Mouse (Mus musculus): ENCODE measurements around the gene Fam43b.

Fam43b gene

GRCm38 (mm10) chr4:138395971-138396645 is at the start of gene Fam43b:
Gene Fam43b, minus strand, starts transcription at chr4:138396528.
- peak; percentile 80 to 91 for DNase-seq (ENCODE audit: inconsistent age in 2 of 2, low spot score in 1 of 2)

- DNase-seq (ENCODE audit: inconsistent age in 2 of 2, low spot score in 1 of 2) = no peak
Measured at GRCm38 (mm10) chr4:138444941-138445340, 48.6 kb upstream of the Fam43b start.

GRCm38 (mm10) chr4:138440062-138440461 is 43.7 kb upstream of the Fam43b start:
- DNase-seq (ENCODE audit: inconsistent age in 2 of 2, low spot score in 1 of 2) = no peak

- peak; percentile 95 to 98 for DNase-seq (ENCODE audit: inconsistent age in 2 of 2, low spot score in 1 of 2)
Measured at GRCm38 (mm10) chr4:138434347-138435316, 38.3 kb upstream of the Fam43b start, which contains the start of gene Mul1. Gene Mul1, plus strand, starts transcription at chr4:138434671.

- no peak for DNase-seq (ENCODE audit: inconsistent age in 2 of 2, low spot score in 1 of 2)
Measured at GRCm38 (mm10) chr4:138431340-138431739, 35.0 kb upstream of the Fam43b start.

- peak; percentile 46 to 78 for DNase-seq (ENCODE audit: inconsistent age in 2 of 2, low spot score in 1 of 2)
Measured at GRCm38 (mm10) chr4:138429778-138430177, 33.5 kb upstream of the Fam43b start.

GRCm38 (mm10) chr4:138426778-138427705 is 30.7 kb upstream of the Fam43b start:
- DNase-seq (ENCODE audit: inconsistent age in 2 of 2, low spot score in 1 of 2) = peak; percentile 85 to 96

- DNase-seq (ENCODE audit: inconsistent age in 2 of 2, low spot score in 1 of 2) = peak; percentile 66 to 87
Measured at GRCm38 (mm10) chr4:138425604-138426003, 29.3 kb upstream of the Fam43b start.

- DNase-seq (ENCODE audit: inconsistent age in 2 of 2, low spot score in 1 of 2) = peak; percentile 55 to 77
Measured at GRCm38 (mm10) chr4:138425028-138425427, 28.7 kb upstream of the Fam43b start.

GRCm38 (mm10) chr4:138418340-138418957 is 22.1 kb upstream of the Fam43b start:
- DNase-seq (ENCODE audit: inconsistent age in 2 of 2, low spot score in 1 of 2) = no peak

GRCm38 (mm10) chr4:138417882-138418281 is 21.6 kb upstream of the Fam43b start:
- DNase-seq (ENCODE audit: inconsistent age in 2 of 2, low spot score in 1 of 2) = no peak

- DNase-seq (ENCODE audit: inconsistent age in 2 of 2, low spot score in 1 of 2) = no peak
Measured at GRCm38 (mm10) chr4:138416414-138416813, 20.1 kb upstream of the Fam43b start.

GRCm38 (mm10) chr4:138415991-138416390 is 19.7 kb upstream of the Fam43b start:
- no peak for DNase-seq (ENCODE audit: inconsistent age in 2 of 2, low spot score in 1 of 2)

GRCm38 (mm10) chr4:138414725-138415124 is 18.4 kb upstream of the Fam43b start:
- no peak for DNase-seq (ENCODE audit: inconsistent age in 2 of 2, low spot score in 1 of 2)

- DNase-seq (ENCODE audit: inconsistent age in 2 of 2, low spot score in 1 of 2) = no peak
Measured at GRCm38 (mm10) chr4:138411504-138412121, 15.3 kb upstream of the Fam43b start.

GRCm38 (mm10) chr4:138411011-138411410 is 14.7 kb upstream of the Fam43b start:
- no peak for DNase-seq (ENCODE audit: inconsistent age in 2 of 2, low spot score in 1 of 2)

- peak; percentile 79 to 91 for DNase-seq (ENCODE audit: inconsistent age in 2 of 2, low spot score in 1 of 2)
Measured at GRCm38 (mm10) chr4:138407479-138408194, 11.3 kb upstream of the Fam43b start.

GRCm38 (mm10) chr4:138404806-138405205 is 8.5 kb upstream of the Fam43b start:
- peak; percentile 46 to 88 for DNase-seq (ENCODE audit: inconsistent age in 2 of 2, low spot score in 1 of 2)

GRCm38 (mm10) chr4:138396711-138397110 is 383 bp upstream of the Fam43b start:
- peak; percentile 58 to 82 for DNase-seq (ENCODE audit: inconsistent age in 2 of 2, low spot score in 1 of 2)
